Mouse (Mus musculus): Measurements from ENCODE around the gene 2010111I01Rik.

Gene 2010111I01Rik

DNA sequence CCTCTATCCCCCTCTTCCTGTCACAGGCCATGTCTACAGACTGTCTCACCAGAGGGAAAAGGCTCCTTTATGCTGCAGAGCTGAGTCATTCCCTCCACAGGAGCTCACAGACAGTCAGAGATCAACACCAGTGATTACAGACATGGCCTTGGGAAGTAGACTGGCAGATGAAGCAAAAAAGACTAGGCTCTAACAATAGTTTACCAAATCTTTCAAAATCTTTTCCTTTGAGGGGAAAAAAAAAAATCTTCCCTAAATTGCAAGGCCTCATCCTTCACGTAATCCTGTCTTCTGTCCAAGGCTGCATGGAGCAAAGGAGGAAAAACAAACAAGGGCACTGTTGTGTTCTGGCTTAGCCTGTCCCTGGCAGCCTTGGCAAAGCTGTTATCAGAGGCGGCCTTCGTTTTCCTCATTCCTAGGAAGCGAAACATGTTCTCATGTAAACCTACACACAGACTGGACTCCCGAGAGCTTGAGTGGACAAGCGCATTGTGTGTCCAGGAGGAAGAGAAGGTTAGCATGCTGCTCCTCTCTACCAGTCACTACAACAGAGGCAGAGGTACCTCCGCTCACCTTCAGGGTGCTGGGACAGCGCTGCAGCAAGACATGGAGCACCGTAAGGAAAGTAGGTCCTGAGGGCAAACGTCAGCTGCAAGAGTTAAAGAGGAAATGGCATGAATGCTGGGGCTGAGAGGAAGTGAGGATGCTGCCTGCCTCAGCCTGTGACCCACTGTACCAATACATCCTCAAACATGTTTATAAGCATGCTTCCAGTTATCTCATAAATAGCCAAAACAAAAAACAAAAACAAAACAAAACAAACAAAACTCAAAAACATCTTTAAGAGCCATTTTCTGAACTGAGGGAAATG is 360.5 kb downstream of the 2010111I01Rik start:
- peak; percentile 87 for DNase-seq

DNA sequence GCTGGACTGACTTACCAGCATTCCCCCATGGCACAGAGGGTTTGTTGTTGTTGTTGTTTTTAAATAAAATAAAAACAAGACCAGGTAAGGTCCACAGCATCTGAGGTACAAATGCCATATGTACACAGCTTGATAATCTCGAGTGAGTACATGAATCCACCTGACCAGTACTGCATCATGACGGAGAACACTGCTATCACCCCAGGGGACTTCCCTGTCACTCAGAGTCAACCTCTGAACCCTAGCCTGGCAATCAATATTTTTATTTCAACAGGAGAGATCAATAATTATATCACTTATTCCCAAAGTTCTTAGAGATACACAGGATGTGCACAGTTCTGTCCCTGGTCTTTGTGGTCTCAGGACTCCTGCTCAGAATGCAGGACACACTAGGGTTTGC is 361.3 kb downstream of the 2010111I01Rik start:
- no peak for DNase-seq

DNA sequence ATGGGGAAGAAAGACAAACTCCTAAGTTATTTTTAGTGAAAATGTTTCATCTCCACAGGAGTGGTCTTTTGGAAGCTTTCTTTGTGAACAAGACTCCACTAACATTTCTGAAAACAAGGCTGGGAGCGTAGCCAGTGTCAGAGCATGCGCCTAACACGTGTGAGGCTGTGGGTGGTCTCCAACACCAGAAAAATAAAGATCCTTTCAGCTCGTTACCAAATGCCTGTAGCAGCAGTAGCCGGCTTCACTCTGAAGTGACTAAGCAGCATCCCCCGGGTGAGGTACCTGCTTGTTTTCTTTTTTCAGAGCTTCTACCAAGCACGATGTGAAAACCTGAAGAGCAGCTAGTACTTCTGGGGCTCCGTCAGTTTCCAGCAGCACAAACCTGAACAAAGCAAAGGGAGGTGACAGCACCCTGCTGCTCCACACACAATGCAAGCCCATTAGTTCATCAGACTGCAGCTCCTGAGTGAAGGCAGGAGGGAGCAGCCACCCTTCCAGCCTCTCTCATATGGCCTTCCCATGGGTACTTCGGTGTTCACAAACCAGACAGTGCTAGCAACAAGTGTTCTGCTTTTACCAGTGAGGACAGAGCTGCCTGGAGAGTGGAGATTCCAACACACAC is 365.7 kb downstream of the 2010111I01Rik start:
- DNase-seq = peak; percentile 89

DNA sequence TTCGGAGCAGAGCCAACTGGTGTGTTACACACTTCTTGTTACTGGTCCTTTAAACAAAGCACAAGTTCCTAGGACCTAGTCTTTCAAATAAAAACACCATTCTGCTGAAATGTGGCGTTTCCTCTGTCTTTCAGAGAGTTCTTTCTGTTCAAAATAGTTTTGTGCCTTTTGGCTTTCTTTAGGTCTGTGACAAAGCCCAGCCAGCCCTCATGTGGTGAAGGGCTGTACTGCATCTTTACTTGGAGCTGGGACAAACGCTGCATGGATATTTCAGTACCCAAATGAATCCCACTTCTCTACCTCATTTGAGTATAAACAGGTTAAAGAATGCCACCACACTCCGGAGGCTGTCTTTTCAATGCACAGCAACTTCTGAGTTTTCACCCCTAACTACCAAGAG is 366.7 kb downstream of the 2010111I01Rik start:
- peak; percentile 87 for DNase-seq

DNA sequence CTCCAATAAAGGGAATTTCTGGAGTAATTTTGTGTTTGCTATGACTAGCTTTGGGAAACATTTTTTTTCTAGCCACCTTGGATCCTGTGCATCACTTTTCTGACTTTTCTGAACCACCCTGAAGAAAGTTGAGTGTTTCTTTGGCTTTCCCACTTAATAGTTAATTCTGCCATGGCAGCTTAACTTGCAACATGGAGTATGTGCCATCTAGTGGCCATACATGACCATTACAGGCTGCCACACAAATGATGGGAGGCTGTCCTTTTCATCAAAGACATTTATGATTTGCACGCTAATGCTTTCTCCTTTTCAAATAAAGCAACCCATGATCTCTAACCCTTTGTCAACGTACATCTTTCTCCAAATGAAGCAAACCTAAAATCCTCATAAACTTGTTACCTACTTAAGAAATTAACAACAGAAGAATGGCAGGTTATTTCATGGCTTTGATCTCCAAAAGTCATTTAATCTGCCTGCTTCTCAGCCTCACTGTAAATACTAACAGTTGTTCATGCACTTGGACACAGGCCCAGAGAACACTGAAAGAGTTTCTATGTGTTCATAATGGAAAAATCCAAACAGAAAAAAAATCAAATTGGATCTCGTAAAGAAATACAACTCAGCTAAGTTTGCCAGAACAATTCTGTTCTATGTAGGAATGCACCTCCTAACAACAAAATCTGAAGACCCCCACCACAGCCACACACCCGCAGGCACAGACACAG is 368.0 kb downstream of the 2010111I01Rik start:
- peak; percentile 90 for DNase-seq

DNA sequence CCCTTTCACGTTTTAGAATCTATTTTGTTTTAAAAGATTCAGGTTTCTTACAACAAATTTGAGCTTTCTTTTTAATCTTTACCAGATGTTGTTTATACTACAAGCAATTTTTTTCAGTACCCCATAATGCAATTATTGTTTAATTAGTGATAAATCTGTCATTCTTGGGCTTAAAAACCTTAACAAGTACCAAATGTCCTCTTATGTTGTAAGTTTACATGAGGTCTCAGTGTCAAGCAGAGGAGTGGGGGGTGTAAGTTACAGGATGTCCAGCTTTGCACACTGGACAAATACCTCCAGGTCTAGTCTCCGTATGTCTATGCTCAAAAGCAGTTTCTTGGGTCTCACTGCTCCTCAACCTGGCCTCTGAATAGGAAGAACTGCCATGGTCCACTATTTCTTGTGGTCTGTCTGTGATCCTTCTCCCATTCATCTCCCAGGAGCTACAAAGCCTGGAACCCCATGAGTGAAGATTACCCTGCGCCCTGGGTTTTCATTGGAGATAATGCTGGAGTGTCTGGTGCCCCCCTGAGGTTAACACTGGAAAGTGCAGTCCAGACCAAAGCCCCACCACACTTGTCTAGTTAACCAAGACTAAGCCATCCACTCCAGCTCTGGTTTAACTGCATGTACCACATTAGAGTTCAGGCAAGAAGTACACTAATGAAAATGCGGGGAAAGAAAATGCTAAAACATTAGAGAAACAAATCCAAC is 370.9 kb downstream of the 2010111I01Rik start:
- peak; percentile 90 for DNase-seq

DNA sequence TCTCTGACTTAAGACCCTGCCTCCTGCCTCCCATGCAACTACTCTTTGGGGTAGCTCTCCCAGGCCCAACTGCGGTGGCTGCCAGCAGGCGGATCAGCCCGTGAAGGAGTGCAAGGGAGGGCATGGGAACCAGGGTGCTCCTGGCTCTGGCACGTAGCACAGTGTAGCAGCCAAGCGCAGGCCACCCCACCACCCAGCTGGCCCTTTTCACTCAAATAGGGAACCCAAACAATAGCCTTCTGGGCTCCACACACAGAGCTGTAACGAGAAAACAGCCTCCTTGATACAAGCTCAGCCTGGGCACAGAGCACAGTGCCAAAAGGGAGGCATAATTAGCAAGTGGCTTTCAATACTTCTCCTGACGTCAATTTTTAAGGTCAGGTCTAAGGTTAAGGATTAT is 371.6 kb downstream of the 2010111I01Rik start:
- DNase-seq = peak; percentile 76

DNA sequence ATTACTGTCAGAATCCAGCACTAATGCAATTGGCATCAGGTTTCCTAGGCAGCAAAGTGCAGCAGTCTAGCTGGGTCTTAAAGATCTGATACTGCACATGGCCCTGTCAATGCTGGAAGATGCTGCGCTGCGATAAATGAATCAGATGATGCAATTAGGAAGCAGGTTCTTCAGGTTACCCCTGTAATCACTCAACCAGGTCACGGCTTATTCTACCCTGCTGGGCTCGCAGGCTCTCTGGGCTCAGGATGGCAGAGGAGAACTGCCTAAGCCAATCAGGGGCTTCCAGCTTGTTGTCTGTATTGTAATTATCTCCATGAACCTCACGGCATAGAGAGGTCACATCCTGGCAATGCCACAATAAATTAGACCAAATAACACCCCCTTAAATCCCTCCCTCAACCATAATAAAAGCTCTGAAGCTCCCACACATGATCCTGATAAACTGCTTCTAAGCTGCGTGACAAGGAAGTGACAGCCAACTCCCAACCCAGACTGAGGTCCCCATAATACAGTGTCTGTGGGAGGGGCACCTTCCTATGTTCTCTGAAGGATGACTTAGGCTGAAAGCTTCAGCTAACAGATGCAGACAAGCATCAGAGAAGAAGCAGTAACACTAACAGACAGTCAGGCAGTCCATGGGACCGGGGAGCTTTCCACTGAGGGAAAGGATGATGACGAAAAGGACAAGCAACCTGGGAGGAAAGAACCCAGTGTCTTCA is 372.7 kb downstream of the 2010111I01Rik start:
- peak; percentile 61 for DNase-seq

DNA sequence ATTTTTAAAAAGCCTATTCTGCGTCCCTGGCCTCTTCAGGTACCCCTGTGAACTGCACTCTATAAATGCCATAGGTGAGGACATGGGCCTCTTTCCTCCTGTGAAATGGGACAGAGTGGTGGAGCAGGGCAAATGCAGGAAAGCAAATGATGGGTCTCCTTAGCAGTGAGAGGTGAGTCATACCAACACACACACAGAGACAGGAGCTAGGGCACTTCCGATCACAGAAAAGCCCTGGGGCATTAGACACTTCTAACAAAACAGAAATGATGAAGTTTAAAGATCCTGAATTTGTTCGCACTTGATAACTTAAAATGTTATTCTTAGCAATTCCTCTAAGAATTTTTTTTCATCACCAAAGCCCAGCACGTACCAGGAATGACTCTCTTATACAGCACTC is 375.3 kb downstream of the 2010111I01Rik start:
- DNase-seq = peak; percentile 24

DNA sequence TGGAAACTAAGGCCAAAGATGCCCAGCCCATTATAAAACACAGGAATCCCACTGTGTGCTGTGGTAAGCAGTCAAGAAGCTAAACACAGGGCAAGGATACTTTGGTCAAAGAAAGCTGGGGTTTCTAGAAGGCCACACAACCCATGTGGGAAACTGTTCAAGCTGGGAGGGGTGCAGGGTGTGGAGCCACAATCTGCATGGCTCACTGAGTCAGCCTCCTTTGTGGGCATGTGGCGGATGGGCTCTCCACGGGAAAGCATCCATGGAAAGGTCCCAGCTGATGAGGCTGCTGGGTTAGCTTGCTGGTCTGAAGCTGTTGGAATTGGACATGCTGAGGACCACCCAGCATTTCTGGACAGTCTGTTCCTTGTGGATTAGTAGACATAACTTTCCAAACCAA is 378.1 kb downstream of the 2010111I01Rik start:
- peak; percentile 88 for DNase-seq

DNA sequence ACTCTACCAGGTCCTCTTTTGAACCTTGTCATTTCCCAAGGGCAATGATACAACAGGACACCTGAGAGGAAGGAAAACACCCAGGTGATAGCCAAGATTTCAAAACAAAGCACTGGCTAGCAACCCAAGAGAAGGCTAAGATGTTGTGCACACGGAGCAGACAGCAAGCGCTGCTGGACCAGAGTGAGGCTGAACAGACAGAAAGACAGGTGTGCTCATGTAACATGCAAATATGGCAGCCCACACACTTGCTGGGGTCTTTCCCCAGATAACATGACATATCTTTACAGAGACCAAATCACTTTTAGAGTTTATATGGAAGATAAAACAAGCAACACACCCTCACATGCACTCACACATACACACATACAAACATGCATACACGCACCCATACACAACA is 379.8 kb downstream of the 2010111I01Rik start:
- peak; percentile 28 for DNase-seq

DNA sequence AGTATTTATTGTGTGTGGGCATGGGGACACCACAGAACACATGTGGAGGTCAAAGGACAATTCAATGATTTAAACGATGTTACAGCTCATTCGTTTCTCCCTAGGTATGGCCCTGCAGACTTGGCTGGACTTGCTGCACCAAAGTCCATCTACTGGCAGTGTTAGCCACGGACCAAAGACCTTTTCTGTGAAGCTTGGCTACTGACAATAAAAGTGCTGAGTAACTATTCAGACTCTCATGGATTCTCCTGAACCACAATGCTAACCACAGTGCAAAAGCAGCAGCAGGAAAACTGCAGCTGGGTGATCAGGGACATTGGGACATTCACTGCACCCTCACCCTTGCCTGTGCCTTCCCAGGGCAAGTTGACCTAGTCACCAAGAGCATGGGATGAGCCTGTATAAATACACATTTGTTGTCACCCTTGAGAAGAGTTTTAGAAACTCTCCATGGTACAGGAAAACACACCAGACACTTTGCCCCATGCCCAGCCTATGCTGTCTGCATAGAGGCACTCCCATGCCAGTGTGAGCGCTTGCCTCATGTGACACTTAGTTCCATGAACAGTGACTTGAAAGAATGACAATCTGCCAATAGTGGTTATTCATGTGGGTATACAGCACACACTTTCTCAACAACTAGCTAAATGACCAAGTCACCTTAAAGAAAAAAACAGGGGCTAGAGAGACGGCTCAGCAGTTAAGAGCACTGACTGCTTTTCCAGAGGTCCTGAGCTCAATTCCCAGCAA is 381.0 kb downstream of the 2010111I01Rik start:
- DNase-seq = peak; percentile 54

DNA sequence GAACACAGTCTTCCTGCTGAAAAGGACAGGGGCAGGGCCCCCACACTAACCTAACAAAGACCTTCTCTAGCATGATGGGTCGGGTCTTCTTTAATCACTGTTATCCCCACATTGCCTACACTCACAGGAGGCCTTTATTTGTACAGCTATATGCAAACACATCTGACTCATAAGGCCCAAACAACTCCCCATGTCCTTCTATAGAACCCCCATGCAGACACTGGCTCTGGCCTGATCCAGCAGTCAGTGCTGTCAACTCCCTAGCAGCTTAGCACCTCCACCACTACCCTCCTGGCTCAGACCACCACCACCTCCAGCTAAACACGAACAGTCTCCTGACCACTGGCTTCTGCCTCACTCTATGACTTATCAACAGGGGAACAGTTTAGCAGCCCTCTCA is 382.9 kb downstream of the 2010111I01Rik start:
- DNase-seq = peak; percentile 51

DNA sequence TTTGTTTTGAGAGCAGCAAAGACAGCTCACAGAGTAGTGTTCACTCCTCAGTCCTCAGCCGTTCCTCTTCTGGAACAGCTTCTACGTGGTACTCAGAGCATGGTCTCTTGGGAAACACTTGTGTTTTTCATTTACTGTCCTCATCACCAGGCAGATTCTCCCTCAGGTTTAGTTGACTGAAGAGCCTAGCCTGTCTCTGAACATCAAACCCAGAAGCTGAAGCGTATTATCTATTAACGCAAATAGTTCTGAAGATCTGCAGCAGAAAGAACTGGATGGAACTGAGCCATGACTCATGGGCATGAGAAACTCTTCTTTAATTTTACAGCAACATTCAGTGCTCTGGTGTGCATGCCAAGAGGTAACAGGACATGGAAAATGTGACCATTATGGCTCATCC is 385.4 kb downstream of the 2010111I01Rik start:
- peak; percentile 54 for DNase-seq

DNA sequence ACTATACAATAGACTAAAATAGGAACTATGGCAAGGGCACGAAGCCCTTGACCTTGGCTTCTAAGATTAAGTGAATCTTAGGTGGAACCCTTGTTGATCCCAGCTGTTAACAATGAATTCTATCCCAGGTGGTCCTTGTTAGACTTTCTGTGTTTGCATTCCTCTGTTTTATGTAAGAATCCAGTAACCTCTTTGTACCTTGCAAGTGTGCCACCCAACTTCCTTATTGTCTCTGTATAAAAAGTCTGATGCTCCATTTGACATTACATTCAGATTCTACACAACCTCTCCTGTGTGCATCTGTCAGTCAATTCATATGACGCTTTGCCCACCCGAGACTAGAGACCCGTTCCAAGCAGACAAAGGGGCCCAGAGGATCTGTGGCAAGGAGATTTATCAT is 388.6 kb downstream of the 2010111I01Rik start:
- peak; percentile 25 for DNase-seq

DNA sequence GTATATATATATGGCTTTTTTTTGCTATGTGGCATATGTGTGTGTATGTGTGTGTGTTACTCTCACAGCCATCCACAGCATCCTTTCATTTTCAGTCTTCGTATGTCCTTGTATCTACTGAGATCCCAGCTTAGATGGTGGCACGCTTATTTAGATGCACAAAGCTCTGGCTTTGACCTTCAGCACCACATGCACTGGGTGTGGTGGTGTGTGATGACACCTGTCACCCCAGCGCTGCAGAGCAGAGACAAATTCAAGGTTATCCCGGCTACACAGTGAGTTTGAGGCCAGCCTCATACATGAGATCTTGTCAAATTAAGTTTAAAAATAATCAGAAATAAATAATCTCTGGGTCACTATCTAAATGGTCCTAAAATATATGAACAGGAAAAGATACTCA is 391.4 kb downstream of the 2010111I01Rik start:
- peak; percentile 66 for DNase-seq

DNA sequence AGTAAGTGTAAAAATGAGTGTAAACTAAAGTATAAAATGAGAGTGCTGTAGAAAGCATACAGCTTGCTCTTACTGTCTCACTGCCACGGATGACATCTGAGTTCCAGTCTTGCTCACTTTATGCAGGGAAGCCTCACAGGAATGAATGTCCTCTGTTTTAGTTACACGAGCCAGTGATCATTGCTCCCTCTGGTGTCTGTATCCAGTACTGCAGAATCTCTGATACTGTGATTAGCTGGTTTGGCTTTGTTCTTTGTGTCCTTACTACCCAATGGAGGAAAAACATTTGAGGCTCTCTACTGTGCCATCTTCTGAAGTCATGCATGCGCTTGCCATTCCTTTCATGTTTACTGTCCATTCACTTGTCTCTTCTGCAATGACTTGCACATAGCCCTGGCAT is 391.9 kb downstream of the 2010111I01Rik start:
- DNase-seq = peak; percentile 92

DNA sequence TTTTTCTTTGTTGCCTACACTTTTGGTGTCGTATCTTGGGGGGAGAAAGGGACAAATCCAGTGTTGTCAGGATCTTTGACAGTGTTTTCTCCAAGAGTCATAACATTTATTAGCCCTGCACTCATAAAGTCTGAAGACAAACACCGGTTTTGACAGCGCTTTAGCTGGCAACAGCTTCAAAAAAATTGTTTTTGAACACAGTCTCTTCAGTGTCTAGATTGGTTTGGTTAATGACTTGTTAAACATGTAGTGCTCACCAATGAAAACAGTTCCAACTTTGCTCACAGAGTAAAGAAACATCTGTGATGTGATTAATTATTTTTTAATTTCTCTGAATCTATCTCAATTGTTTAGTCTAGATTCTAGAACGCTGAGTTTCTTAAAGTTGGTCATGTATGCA is 394.7 kb downstream of the 2010111I01Rik start:
- peak; percentile 46 for DNase-seq

DNA sequence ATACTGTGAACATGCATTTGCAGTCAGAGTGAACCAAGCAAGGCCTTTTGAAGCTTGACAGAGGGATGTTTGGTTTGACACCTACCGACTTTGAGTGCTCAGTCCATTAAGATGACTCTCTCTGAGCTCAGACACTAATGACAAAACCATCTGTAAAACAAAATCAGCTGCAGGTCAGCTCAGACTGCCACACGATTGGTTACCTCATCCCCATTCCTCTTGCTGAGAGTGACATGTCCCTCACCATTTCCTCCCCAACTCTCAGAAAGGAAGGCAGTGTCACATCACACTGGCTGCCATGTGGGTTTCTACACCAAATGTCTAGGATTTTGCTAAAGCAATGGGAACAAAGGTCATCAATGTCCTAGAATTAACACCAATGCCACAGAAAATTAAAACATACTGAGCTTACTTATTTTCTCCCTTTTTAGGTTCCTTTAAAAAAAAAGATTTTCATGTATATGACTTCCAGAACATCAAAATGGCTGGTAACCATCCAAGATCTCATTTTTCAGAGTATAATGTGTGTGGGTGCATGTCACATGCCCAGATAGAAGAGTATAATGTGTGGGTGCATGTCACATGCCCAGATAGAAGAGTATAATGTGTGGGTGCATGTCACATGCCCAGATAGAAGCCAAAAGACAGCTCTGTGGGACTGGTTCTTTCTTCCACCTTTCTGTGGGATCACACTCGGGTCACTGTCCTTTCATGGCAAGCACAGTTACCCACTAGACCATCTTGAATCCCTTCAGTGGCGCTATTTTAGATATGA is 395.6 kb downstream of the 2010111I01Rik start:
- peak; percentile 63 for DNase-seq

DNA sequence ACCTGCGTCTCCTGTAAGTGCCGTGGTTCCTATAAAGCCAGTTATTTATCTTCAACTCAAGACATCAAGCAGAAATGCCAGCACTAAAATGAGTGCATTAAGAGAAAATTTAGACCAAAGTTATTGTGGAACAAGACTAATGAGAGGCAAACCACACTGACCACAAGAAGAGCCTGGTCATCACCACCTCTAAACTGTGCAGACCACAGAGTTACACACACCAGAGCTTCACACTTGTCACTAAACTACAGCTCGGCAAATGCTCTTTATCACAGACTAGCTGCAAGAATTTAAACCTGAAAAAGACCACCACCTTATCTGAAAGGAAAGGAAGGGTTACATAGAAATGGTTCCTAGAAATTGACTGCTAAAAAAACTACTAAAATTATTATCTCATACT is 397.1 kb downstream of the 2010111I01Rik start:
- peak; percentile 15 for DNase-seq
